Mouse (Mus musculus): ENCODE results near the gene Zkscan4. TPM values are rescaled to one million over a fixed set of nuclear protein-coding genes. Genes with fewer than 3 reads are reported as not detected.
A peak's percentile ranks its signal among the peaks of the same experiment; 100 is the strongest.

Zkscan4 gene
- polyA plus RNA-seq, 1 experiment, result not detected

- H3K79me3 ChIP-seq (ENCODE audit: low read depth), result no peaks in the 10 kb centered on the region
- no peaks in the 10 kb centered on the region for H3K27me3 ChIP-seq (ENCODE audit: control insufficient read depth, insufficient read depth, insufficient read length)
- TF ChIP-seq MYOG (IDR thresholded peaks at IDR 0.05; ENCODE audit: control insufficient read depth, extremely low read depth, insufficient read length) (no peak), CTCF (IDR thresholded peaks at IDR 0.05; ENCODE audit: control insufficient read depth, insufficient read depth, insufficient read length) (no peak), CEBPB (IDR thresholded peaks at IDR 0.05; ENCODE audit: low read depth) (no peak), FOSL1 (IDR thresholded peaks at IDR 0.05; ENCODE audit: insufficient read depth, low read length, poor library complexity, severe bottlenecking) (no peak), USF1 (IDR thresholded peaks at IDR 0.05; ENCODE audit: low read depth) (no peak), MAX (IDR thresholded peaks at IDR 0.05) (no peak)
- no peaks in the 10 kb centered on the region for H3K36me3 ChIP-seq (ENCODE audit: control insufficient read depth, insufficient read depth)
- H3K79me2 ChIP-seq (ENCODE audit: control insufficient read depth, insufficient read depth), result peaks cover 17% of the 10 kb centered on the region
- H3ac ChIP-seq (ENCODE audit: control insufficient read depth, insufficient read length, low read depth), result peak within 1 kb of the TSS; percentile 98
- peak within 1 kb of the TSS; percentile 53 for H3K4me3 ChIP-seq (ENCODE audit: insufficient read depth, poor library complexity, severe bottlenecking)
Observed at GRCm38 (mm10) chr13:21530781-21531201, 52.1 kb downstream of the Zkscan4 start, which contains the start of gene Zkscan8. Gene Zkscan8 (minus strand): TSS chr13:21531120.

Small RNA genes lying within 50 kb of the gene (microRNA-seq; reads per million reads assigned to microRNA genes)
- gene Mir1896 (ENCODE audit: borderline microRNAs expressed), result not detected

Other genes starting within 250 kb of the Zkscan4 start
- gene Gpx5, start 186.2 kb upstream of the Zkscan4 start, polyA plus RNA-seq (2012; fragmentation: generic; extraction: Trizol), result not detected
- gene Gpx6, start 166.8 kb upstream of the Zkscan4 start, polyA plus RNA-seq (2012; fragmentation: generic; extraction: Trizol), result not detected
- gene Olfr1367, start 132.0 kb upstream of the Zkscan4 start, polyA plus RNA-seq (2012; fragmentation: generic; extraction: Trizol), result not detected
- 3.1 TPM for gene Zscan12, start 116.1 kb upstream of the Zkscan4 start, polyA plus RNA-seq (2012; fragmentation: generic; extraction: Trizol)
- gene Zkscan3, start 76.2 kb upstream of the Zkscan4 start, polyA plus RNA-seq (2012; fragmentation: generic; extraction: Trizol), result 10.2 TPM
- gene Pgbd1, start 37.8 kb upstream of the Zkscan4 start, polyA plus RNA-seq (2012; fragmentation: generic; extraction: Trizol), result 0.20 TPM
- 3.5 TPM for gene Zscan26, start 25.2 kb upstream of the Zkscan4 start, polyA plus RNA-seq (2012; fragmentation: generic; extraction: Trizol)
- 0.02 TPM for gene Nkapl, start 10.4 kb upstream of the Zkscan4 start, polyA plus RNA-seq (2012; fragmentation: generic; extraction: Trizol)
- gene Gm10065, start 534 bp downstream of the Zkscan4 start, polyA plus RNA-seq (2012; fragmentation: generic; extraction: Trizol), result not detected
- gene AK157302, start 16.3 kb downstream of the Zkscan4 start, polyA plus RNA-seq (2012; fragmentation: generic; extraction: Trizol), result 0.23 TPM
- 22.1 TPM for gene Gm11273, start 22.5 kb downstream of the Zkscan4 start, polyA plus RNA-seq (2012; fragmentation: generic; extraction: Trizol)
- gene Zkscan8, start 52.2 kb downstream of the Zkscan4 start, polyA plus RNA-seq (2012; fragmentation: generic; extraction: Trizol), result 0.97 TPM
- 0.02 TPM for gene Olfr1366, start 63.9 kb downstream of the Zkscan4 start, polyA plus RNA-seq (2012; fragmentation: generic; extraction: Trizol)
- not detected for gene Olfr1535, start 81.0 kb downstream of the Zkscan4 start, polyA plus RNA-seq (2012; fragmentation: generic; extraction: Trizol)
- not detected for gene Olfr1364, start 102.9 kb downstream of the Zkscan4 start, polyA plus RNA-seq (2012; fragmentation: generic; extraction: Trizol)
- gene Olfr1362, start 135.1 kb downstream of the Zkscan4 start, polyA plus RNA-seq (2012; fragmentation: generic; extraction: Trizol), result not detected
- gene Olfr11, start 163.6 kb downstream of the Zkscan4 start, polyA plus RNA-seq (2012; fragmentation: generic; extraction: Trizol), result 0.01 TPM
- gene Olfr1361, start 184.5 kb downstream of the Zkscan4 start, polyA plus RNA-seq (2012; fragmentation: generic; extraction: Trizol), result not detected
- gene Olfr1360, start 198.5 kb downstream of the Zkscan4 start, polyA plus RNA-seq (2012; fragmentation: generic; extraction: Trizol), result not detected
- not detected for gene Olfr1359, start 219.2 kb downstream of the Zkscan4 start, polyA plus RNA-seq (2012; fragmentation: generic; extraction: Trizol)
- 9.1 TPM for gene Hist1h2bl, start 237.2 kb downstream of the Zkscan4 start, polyA plus RNA-seq (2012; fragmentation: generic; extraction: Trizol)
- gene Hist1h2ai, start 237.5 kb downstream of the Zkscan4 start, polyA plus RNA-seq (2012; fragmentation: generic; extraction: Trizol), result 15.6 TPM
- gene Hist1h3h, start 238.8 kb downstream of the Zkscan4 start, polyA plus RNA-seq (2012; fragmentation: generic; extraction: Trizol), result 15.6 TPM
- 3.4 TPM for gene Hist1h2bm, start 243.1 kb downstream of the Zkscan4 start, polyA plus RNA-seq (2012; fragmentation: generic; extraction: Trizol)